Mouse (Mus musculus) ovary, postnatal 36 days (tissue): Measurements from ENCODE around the gene Rnf26.

Experiments
- DNase-seq: peaks from one replicate; pipeline ENCODE4 v3.0.0; 2022; ENCODE audit warnings: low spot score, mixed read lengths

The Rnf26 gene

DNA sequence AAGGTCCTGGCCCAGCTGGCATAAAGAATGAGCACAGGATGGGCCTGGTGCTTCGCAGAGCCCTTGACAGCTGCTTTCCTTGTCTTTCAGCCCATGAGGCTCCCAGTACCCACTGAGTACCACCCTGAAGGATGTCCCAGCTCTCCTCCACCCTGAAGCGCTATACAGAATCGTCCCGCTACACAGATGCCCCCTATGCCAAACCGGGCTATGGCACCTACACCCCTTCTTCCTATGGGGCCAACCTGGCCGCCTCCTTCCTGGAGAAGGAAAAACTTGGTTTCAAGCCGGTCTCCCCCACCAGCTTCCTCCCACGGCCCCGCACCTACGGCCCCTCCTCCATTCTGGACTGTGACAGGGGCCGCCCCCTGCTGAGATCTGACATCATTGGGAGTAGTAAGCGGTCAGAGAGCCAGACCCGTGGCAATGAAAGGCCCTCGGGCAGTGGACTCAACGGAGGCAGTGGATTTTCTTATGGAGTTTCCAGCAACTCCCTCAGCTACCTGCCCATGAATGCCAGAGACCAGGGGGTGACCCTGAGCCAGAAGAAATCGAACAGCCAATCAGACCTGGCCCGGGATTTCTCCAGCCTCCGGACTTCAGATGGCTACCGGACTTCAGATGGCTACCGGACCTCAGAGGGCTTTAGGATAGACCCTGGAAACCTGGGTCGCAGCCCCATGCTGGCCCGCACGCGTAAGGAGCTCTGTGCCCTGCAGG lies 37.9 kb downstream of the Rnf26 start:
- no peak for DNase-seq

DNA sequence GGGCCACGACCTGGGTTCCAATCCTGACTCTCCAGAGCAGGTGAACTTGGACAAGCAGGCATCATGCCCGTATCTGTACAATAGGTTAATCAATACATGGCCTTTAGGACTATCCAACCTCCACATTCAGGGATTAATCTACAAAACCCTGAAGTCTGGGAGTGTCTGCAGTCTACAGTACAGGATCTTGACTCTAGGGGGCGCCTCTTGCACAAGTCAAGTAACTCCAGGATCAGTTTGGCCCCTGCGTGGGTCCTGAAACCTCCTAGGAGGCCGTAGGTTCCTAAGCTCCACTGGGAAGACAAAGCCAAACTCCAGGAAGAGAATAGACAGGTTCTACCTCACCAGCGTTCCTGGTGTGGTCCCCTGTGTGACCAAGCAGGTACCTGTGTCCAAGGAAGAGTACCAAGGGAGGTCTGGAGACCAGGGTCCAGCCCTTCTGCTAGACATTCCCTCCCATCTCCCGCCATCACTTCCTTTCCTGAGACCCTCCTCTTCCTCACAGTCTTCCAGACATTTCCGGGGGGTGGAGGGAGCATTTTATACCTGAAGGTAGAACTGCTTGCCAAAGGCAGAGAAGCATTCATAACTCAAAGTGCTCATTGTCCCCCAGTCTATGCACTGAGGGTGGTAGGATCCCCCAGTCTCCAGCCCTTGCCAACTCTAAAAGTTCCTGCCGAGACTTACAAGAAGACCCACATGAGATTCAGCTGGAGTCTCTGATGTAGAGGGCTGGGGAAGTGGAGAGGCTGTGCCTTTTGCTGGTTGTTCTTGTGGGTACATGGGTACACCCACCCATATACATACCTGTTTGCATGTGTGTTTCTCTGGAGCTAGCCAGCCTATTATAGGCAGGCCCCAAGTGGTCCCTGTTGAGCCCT lies 38.7 kb downstream of the Rnf26 start:
- DNase-seq: no peak

DNA sequence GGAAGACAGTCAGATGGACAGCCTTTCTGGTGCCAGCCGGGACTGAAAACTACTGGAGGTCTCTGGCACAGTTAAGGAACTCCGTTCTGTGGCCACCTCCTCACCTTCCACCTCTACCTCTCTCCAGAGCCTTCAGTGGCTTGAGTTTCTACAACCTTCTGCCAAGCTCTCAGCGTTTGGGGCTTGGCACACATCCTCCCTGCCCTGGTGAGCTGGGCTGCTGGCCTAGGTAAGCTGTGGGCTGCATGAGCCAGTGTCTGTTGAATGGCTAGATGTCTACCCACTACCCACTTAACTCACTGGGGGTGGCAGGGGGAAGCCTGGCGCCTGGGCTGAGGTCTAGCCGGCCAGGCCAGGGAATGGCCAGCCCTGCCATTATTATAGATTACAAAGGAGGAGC lies 40.2 kb downstream of the Rnf26 start:
- no peak for DNase-seq

DNA sequence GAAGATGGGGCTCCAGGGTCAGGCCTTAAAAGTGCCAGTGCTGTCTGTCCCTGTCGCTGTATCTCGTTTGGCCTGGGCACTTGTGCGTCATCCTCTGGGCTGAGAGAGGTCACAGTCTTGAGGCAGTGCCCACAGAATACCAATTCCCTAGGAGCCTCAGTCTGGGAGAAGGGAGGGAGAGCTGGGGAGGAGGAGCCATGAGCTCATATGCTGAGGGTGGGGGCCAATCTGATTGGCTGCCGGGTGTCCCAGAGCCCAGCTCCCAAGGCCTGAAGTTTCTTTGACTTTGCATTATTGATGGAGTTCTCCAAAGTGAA lies 40.8 kb downstream of the Rnf26 start:
- DNase-seq: no peak

DNA sequence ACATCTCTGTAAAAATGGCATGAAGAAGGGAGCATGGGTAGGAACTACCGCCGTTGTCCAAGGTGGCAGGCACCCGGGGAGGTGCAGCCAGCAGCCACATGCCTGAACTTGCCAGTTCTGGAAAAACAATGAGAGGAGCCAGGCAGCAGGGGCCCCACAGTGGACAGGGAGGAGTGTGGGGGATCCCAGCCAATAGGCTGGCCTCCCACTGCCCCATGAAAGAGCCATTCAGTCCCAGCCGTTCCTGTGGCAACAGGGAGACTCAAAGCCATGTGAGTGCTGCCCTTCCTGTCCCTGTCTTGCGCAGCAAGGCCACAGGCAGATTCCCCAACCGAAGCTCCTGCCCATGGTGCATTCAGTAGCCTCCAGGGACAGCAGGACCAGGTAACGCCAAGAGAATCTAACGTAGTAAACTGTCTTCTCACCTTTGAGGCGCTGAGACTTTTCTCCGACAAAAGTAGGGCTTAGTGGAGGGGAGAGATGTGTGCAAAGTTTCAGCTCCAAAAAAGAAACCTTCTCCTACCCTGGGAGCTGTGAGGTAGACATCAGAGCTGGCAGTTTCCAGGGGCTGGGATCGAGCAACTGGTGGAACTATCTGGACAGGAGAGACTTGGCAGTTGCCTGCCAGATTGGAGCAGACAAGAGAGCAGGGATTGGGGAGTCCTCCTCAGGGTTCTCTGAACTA lies 41.3 kb downstream of the Rnf26 start:
- no peak for DNase-seq

DNA sequence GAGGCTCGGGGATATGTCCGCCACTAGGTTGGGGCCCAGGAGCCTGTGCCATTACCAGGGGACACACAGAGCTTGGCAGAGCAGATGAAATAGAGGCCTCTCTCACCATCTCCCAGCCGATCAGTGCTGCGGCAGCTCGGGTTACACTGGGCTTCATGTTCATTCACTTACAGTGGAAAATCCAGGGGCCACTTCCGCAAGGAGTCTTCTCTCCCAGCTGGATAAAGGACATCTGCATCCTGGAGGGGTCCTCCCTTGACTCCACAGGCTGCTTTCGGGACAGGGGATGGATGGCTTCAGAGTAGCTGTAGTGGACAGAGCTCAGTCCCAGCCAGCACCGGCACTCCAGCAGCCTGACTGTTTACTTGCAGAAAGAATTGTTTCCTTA lies 42.5 kb downstream of the Rnf26 start:
- DNase-seq: no peak

DNA sequence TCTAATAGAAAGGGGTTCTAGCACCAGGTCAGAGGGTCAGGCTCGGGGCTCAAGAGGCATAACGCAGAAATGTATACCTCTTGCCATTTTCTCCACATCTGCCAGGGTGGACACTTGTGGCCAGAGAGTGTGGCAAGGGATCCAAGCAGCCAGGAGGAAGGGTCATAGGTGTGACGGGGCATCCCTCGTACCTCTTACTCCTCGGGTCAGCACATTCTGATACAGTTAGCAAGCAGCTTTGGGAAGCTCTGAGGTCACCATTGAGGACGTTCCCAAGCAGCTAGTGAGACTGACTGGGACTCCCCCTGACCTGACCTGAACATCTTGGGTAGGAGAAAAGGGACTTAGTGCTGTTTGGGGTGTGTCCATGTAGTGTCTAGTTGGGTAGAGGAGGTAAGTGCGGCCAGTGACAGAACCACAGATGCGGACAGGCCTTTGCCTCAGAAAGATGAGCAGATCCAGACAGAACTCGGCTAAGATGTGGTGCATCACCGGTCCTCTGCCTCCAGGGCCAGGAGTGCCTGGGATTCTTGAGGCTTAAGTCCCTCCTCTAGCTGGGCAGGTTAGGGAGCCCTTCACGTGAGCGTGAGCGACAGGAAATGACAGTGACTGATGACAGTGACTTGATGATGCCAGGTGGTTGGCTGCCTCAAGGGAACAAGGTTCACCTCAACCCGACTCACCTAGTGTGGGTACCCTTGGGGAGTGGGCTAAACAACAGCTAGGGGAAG lies 43.0 kb downstream of the Rnf26 start:
- DNase-seq: no peak

DNA sequence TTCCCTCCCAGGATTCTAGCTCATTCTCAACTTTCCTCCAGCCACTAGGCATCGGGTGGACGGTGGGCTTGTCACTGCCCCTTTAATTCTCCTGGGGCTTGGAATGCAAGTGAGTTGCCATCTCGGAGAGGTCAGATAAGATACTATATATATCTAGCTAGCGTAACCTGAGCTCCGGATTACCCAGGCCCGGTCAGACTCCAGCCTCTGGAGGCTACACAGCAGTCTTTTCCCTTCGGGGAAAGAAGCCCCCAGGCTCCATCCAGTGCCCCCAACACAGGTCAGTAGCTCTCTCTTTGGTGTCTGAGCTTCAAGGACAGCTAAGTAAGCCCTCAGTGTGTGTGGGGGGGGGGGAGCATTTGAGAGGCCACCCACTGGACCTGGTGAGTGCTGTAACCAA lies 44.1 kb downstream of the Rnf26 start:
- no peak for DNase-seq

DNA sequence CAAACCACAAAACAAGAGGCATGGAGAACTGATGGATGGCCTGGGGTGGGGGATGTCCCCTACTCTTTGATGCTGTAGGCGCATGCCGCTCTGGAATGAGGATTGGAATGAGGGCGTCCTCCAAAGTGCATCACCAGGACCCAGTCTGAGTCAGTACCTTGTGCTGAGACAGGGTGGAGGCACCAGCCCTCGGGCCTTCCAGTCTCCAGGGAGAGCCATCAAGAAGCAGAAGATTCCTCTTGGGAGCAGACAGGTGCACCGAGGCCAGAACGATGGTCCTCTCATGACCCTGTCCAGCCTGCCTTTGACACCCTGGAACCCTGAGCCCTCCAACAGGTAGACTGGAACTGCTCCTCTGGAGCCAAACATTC lies 45.4 kb downstream of the Rnf26 start:
- no peak for DNase-seq

DNA sequence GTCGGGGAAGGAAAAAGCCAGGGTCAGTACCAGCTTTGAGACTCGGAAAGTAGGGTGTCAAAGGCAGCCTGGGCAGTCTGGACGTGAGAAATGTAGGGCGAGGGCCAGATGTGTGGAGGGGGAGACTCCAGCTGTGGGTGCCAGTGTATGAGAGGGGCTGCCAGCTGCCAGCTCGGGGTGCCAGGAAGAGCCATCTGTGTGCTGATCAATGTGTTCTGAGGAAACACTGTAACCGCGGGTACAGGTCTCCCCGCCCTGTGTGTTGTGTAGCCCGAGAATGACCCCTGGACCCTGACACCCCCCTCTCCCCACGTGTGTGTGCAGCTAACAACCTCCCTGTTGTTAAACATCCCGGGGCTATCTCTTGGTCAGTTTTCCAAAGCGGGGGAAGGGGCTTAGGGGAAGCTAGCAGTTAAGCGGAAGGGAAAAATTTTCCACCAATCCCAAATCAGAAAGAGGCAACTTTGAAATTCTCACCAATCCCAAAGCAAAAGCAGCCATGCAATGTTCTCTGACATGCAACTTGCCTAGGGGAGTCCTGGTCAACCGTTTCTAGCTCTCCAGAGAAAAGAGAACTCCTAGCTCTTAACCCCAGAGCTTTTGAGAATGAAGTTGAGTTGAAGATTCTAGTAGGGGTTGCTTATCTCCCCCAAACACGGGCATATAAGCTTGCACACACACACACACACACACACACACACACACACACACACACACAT lies 45.9 kb downstream of the Rnf26 start:
- no peak for DNase-seq

DNA sequence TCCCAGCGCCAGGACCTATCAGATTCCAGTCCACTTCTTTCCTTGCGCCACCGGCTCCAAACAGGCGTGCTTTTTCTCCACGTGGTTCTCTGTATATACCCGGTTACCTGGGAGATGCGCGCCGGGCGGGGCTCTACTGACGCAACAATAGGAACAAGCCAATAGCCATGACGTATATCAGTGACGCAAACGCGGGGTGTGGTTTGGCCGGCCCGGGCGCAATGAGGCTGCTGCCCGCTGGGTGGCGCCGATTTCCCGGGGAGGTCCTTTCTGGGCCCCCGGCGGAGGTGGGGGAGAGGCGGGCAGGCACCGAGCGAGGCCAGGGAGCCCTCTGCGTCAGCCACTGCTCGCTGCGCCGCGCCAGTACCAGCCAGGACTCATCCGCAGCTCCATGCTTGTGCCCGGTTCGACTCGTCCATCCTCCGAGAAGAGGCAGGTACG lies 46.5 kb downstream of the Rnf26 start, which contains the start of gene Usp2:
TSS of gene Usp2 (plus strand) at position 237 of the 441 bp plus-strand sequence.
- peak; percentile 100 for DNase-seq

DNA sequence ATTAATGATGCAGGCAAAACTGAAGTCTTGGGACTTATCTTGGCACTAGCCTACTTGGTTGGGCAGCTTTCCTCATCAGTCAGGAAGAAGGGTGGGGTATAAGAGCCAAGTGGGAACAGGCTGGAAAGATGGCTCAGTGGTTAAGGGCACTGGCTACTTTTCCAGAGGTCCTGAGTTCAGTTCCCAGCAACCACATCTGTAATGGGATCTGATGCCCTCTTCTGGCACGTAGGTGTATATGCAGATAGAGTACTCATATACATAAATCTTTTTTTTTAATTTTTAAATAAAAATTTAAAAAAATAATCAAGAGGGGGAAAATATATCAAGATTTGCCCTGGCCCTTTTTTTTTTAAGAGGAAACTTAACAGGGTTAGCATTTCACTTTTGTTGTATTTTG lies 48.1 kb downstream of the Rnf26 start:
- DNase-seq: no peak

DNA sequence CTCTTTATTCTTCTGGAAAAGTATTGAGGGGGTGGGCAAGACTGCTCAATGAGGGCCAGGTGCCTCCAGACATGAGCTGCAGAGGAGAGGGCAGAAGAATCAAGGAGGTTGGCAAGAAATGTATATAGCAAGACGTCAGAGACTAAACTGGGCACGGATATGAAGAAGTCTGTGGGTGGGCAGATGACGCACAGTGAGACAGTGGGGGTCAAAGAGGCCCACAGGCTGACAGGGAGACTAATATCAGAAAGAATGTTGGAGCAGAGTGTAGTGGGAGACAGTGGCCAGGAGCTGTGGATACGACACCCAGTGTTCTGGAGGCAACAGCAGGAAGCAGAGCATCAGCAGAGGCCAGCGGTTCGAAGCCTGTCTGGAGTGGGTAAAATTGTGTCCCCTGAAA lies 54.7 kb downstream of the Rnf26 start:
- no peak for DNase-seq

DNA sequence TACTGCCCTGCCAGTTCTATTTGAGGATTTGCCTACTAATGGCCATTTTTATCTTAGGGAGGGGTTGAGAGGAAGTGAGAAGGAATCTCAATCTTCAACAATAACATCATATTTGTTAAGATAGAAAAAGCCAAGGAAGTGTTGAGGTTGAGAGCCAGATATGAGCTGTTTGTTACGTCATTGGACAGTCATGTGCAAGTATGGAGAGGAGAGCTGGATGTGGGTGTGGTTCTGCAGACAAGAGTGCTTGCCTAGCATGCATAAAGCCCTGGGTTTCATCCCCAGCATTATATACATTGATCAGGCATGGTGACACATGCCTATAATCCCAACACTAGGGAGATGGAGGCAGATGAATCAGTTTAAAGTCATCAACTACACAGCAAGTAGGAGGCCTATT lies 59.4 kb downstream of the Rnf26 start:
- DNase-seq: no peak

DNA sequence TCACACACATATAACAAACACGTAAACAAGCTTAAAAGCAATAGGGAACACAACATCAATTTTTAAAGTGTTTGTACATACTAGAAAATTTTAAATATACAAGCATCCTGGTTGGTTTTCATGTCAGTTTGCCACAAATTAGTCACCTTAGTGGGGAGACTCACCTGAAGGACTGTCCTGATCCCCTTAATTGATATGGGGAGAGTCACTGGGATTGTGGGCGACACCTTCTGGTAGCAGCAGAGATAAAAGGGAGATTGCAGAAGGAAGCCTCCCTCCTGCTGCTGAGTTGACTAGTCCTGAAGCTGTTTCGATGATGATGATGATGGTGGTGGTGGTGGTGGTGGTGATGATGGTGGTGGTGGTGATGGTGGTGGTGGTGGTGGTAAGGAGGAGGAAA lies 60.5 kb downstream of the Rnf26 start:
- DNase-seq: no peak

DNA sequence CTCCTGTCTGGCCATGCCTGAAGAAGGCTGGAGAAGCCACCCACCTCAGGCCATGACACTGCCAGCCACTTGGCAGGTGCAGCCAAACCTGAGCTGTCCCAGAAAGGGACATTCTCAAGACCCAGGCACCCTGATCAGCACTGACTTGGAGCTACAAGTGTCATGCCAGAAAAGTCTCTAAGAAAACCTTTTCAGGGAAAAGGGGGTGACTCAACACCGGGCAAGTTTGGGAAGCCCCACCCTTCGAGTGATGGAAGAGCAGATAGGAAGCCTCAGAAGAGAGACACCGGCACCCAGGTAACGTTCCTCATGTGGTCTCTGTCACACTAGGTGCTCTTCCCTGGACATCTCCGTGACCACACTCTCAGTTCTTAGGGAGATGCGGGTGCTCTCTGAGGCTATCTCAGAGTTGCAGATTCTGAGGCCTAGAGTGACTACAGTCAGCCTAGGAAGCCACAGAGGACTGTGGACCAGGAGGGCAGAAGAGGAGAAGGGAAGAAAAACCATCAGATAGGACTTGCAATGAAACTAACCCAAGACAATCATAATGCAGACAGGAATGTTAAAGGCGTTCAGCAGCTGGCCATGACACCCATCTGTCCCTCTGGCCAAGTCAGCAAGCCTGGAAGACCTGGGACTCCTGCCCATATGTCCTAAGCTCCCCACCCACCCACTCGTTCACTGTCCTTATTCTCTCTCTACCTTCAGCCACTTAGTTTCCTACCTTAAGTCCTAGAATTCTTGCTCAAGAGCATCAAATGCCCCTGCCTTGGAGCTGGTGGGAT lies 63.7 kb downstream of the Rnf26 start:
- no peak for DNase-seq

DNA sequence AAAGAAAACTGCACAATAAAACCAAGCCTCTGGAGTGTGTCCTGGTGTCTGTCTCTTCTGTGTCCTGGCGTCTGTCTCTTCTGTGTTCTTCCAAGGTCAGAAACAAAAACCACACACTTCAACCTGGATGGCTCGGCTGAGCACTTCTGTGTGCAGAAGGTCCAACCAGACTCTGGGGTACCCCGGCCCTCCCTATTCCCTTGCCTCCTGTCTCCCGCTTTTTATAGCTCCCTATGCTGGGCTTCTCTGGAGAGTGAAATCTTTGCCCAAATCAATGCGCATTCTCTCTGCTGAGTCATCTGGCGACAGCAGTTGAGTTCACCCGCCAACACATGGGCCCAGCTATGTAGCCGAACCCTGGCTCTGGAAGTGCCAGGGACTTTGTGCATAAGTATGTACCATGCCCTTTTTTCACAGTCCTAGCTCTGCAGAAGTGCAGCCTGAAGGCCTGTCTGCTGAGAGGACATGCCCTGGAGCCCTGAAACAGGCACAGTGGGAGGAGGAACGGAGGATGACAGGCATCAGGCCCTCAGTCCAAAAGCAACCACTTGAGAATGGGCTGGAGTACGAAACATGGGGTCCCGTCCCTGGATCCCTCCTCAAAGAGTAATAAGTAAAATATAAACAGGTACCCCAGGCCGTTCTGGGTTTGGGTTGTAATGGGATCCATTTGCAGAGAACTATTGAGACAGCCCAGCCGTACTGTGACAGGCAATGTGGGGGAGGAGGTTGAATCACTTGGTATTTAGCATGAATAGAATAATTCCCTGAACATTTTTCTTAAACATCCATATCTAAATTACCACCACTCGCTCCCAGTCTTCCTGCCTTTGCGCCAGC lies 64.6 kb downstream of the Rnf26 start:
- no peak for DNase-seq

DNA sequence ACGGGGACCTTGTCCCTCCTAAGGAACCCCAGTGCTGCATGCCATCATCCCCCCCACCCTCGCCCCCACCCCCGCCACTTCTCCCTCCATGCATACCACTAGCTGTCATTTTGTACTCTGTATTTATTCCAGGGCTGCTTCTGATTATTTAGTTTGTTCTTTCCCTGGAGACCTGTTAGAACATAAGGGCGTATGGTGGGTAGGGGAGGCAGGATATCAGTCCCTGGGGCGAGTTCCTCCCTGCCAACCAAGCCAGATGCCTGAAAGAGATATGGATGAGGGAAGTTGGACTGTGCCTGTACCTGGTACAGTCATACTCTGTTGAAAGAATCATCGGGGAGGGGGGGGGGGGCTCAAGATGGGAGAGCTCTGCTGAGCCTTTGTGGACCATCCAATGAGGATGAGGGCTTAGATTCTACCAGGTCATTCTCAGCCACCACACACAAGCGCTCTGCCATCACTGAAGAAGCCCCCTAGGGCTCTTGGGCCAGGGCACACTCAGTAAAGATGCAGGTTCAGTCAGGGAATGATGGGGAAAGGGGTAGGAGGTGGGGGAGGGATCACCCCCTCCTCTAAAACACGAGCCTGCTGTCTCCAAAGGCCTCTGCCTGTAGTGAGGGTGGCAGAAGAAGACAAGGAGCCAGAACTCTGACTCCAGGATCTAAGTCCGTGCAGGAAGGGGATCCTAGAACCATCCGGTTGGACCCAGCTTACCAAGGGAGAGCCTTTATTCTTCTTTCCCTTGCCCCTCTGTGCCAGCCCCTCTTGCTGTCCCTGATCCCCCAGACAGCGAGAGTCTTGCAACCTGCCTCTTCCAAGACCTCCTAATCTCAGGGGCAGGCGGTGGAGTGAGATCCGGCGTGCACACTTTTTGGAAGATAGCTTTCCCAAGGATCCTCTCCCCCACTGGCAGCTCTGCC lies 65.5 kb downstream of the Rnf26 start:
- DNase-seq: no peak

DNA sequence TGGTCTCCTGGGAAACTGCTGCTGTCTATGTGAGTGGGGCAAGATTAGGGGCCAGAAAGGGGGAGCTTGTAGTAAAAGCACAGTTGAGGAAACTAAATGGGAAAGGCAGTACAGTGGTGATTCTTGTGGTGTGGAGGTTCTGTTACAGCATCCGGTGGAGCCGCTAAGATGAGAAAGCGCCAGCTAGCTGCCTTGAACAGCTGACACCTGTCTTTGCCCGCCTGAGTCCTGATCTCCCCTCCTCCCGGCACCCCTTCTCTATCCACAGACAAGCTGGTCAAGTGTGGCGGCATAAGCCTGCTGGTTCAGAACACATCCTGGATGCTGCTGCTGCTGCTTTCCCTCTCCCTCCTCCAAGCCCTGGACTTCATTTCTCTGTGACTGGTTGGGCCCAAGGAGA lies 66.2 kb downstream of the Rnf26 start:
- DNase-seq: no peak
